Mouse (Mus musculus) thymus, adult 2 months (tissue): ENCODE results near the gene Adprm.

Experiments
- CTCF ChIP-seq: fragments of 200-500 bp; IDR thresholded peaks from 2 replicates; pipeline ENCODE4 v1.5.1; 2012; ENCODE audit warnings: mild to moderate bottlenecking, control low read depth, low read length, moderate library complexity, borderline replicate concordance; ENCODE audit not compliant: control insufficient read depth, poor library complexity, insufficient read depth; ENCODE audit errors: extremely low read depth
- POLR2A ChIP-seq: fragments of 200-500 bp; IDR thresholded peaks from 2 replicates; pipeline ENCODE4 v1.6.1; 2012; ENCODE audit warnings: mild to moderate bottlenecking, low read length, control low read depth, moderate library complexity; ENCODE audit not compliant: control insufficient read depth, poor library complexity, insufficient read depth; ENCODE audit errors: extremely low read depth

DNA sequence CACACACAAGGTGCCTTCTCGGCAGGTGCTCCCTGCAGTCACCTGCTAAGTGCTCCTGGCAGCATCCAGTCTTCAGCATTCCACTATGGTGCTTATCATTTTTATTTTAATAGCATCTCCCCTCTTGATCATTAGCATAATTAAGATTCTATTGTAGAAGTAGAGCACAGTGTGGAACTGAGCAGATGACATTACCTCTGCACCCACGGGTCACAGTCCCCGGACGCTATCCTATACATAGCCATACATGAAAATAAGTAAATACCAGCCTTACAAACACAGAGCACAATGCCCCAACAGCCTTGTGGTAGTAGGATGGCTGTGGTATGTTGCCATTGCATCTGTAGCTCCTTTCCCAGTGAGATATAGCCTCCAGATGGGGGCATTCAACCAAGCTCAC lies 43.9 kb downstream of the Adprm start:
- TF ChIP-seq POLR2A (no peak), CTCF (no peak)
